Mouse (Mus musculus) bone marrow, adult 2 months (tissue): ENCODE data around the gene Gba2.

ENCODE experiments used
- CTCF ChIP-seq: fragments of 200-500 bp; IDR thresholded peaks from 2 replicates; pipeline ENCODE4 v1.5.1; 2011; ENCODE audit warnings: low read length, control low read depth; ENCODE audit not compliant: control insufficient read depth, insufficient read depth
- POLR2A ChIP-seq: fragments of 200-500 bp; IDR thresholded peaks from 2 replicates; pipeline ENCODE4 v1.6.1; 2011; ENCODE audit warnings: low read depth, mild to moderate bottlenecking, control low read depth, low read length, borderline replicate concordance; ENCODE audit not compliant: control insufficient read depth

DNA sequence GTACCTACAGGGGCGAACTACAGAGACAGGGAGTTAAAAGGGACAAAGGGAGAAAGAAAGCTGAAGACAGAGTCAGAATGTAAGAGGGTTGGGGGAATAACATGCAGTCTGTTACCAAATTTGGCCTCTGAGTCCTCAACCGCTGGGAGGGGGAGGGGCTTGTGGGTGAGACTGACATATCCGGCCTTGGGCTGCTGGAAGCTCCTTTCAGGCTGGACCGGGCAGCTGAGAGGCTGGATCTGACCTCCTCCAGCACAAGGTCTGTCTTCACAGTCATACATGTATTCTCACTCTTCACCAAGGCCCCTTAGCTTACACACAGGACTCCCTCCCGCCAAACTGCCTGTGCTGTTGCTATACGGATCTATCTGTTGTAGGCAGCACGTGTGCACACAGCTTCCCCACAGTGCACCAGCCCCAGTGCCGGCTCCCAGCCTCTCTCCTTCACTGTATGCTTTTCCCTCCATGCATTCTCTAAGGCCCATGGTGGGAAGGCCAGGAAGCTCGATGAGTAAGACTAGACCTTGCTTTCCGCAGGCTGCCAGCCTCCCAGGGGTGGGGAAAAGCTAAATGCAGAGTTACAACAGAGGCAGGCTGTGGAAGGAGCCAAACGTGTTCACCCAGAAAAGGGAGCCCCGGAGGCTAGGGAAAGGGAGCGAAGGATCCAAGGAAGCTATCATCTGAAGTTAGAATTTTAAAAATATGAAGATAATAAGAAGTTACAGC is 19.9 kb downstream of the Gba2 start:
- TF ChIP-seq POLR2A (no peak; the same call in 1 of the 2 replicates), CTCF (no peak)
